Mouse (Mus musculus): ENCODE measurements around the gene Hrh2. TPM values are rescaled to one million over a fixed set of nuclear protein-coding genes. Genes with fewer than 3 reads are reported as not detected.

Gene Hrh2
- polyA plus RNA-seq, 2 experiments from 2014 or later, result 9.2 to 12.0 TPM

DNA sequence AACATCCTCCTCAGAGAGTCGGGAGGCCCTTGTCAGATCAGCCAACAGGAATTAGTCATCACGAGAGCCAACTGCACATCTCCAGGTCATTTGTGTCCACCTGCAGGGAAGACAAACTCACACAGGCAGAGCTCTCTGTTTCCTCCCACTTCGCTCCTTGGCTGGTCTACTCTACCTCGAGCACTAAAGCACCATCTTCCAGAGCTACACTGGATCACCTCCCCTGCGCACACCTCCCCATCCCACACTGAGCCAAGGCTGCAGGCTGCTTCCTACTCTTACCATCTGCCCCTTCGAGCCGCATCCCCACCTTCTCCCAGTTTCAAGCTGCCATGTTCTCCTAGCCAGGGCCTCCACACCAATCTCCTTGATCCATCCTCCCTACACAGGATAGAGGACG is 77.7 kb downstream of the Hrh2 start:
- ATAC-seq, result no peak

GRCm38 (mm10) chr13:54272076-54272475 is 80.1 kb downstream of the Hrh2 start:
- ATAC-seq, result no peak

DNA sequence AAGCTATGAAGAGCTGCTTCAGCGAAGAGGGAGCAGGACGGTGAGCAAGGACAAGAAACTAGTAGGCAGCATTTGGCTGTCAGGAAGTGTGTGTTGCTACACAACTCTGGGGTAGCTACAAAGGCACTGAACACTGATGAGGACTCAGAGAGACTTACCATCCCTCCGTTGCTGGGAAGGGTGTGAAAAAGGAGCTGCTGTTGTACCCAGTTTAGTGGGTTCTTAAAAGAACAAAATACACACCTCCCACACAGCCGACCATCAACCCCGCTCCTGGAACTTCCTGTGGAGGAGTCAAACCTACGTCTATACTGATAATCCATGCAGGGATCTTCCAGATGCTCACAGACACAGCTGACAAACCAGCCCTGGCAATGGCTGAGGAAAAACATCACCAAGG is 85.5 kb downstream of the Hrh2 start:
- ATAC-seq, result no peak

- ATAC-seq, result no peak
Observed at GRCm38 (mm10) chr13:54280366-54280765, 88.4 kb downstream of the Hrh2 start.

- no peak for ATAC-seq
Observed at GRCm38 (mm10) chr13:54281149-54281548, 89.2 kb downstream of the Hrh2 start.

DNA sequence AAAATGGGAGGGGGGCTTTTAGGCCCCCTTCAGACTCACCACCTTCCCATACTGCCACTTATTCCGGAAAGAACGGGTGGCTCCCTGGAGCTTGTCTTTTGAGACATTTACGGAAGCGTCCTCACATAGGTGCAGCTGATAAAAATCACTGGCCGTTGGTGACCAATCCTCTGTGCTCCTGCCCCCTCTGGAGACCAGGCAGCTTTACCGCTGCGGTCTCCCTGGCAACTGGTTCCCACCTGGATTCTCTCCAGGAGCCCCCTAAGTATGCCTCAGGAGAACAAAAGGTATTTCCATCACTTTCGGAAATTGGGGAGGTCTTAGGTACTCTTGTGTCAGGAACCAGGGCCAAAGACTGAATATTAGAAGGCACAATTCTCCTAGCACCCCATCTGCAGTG is 89.7 kb downstream of the Hrh2 start:
- ATAC-seq, result no peak

- no peak for ATAC-seq
Observed at GRCm38 (mm10) chr13:54282149-54282860, 90.4 kb downstream of the Hrh2 start.

DNA sequence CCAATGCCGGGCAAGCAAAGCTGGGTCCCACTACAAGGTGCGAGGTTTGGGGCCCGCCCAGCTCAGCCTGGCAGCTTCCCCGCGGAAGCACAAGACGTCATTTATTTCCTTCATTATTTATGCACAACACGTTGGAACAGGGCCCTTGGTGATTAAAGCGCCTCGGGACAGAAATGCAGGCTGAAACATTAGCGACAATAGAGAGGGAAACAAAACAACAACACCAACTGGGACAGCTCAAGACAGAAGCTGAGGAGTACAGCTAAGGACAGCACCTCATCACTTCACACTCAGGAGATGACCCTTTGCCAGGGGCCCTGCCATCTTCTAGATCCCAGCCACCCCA is 90.9 kb downstream of the Hrh2 start:
- ATAC-seq, result no peak

Other genes with a start within 250 kb of the Hrh2 start
- not detected for gene Drd1, start 136.4 kb upstream of the Hrh2 start, polyA plus RNA-seq (2017; shearing (Covaris generic))
- 10 to 100 TPM; 59.3 to 59.6 TPM for gene Sfxn1, start 120.3 kb upstream of the Hrh2 start, polyA plus RNA-seq (2017; shearing (Covaris generic))
- gene Cplx2, start 179.2 kb downstream of the Hrh2 start, polyA plus RNA-seq (2017; shearing (Covaris generic)), result not detected

Measured in activated CD4-positive, CD25-positive, alpha-beta regulatory T cell, adult 4 months (primary cell).